Mouse (Mus musculus): ENCODE data around the gene Zfp866. TPM values are rescaled to one million over a fixed set of nuclear protein-coding genes. Genes with fewer than 3 reads are reported as not detected.

The Zfp866 gene
- polyA plus RNA-seq, 1 experiment from 2014 or later, result 47.1 TPM

DNA sequence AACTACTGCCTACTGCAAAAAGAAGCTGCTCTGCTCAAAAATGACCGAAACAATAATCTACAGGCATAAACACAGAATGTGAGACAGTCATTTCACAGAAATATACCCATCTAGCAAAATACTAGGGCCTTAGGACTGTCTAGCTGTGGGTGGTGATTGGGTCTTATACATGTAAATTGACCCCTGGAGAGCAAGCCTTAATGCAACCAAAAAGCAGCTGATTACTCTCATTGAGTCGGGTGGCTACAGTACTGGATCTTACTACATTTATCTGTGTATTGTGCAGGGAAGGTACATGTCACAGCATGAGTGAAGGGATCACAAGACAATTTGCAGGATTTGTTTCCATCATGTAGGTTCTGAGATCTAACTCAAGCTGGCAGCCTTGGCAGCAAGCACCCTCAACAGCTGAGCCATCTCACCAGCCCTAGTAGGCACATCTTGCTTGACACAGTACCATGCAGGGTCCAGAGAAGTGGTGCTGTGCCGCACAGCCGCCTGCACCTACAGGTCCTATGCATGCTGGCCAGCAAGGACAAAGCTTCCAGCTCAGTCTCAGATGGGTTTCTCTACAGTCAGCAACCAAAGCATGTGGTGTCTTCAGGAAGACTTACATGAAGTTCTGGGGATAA is 29.0 kb downstream of the Zfp866 start:
- H3K4me2 ChIP-seq (ENCODE audit: low read depth, low read length), result no peak overlapping the region
- 92% methylated on average over 4 of the region's 4 CpGs for WGBS
- no peak overlapping the region for H3K27ac ChIP-seq (ENCODE audit: low read depth, low read length)
- peaks cover 48% of the 10 kb centered on the region for H3K36me3 ChIP-seq (ENCODE audit: control insufficient read depth, insufficient read depth, low read length)
- no peak overlapping the region for H3K9ac ChIP-seq (replicated peaks; ENCODE audit: low read depth, low read length)
- H3K4me1 ChIP-seq (ENCODE audit: control insufficient read depth, insufficient read depth, low read length), result no peaks in the 10 kb centered on the region
- 0 out of 2 replicates have a peak, but pooled peaks have one; percentile 22 for ATAC-seq (ENCODE audit: low read depth)
- no peak overlapping the region for H3K4me3 ChIP-seq (ENCODE audit: low read depth, low read length)
- no peaks in the 10 kb centered on the region for H3K27me3 ChIP-seq (ENCODE audit: control insufficient read depth, insufficient read depth, low read length)
- H3K9me3 ChIP-seq (ENCODE audit: control insufficient read depth, low read length), result 0 out of 2 replicates have a peak, but pooled peaks cover 6% of the 10 kb centered on the region

DNA sequence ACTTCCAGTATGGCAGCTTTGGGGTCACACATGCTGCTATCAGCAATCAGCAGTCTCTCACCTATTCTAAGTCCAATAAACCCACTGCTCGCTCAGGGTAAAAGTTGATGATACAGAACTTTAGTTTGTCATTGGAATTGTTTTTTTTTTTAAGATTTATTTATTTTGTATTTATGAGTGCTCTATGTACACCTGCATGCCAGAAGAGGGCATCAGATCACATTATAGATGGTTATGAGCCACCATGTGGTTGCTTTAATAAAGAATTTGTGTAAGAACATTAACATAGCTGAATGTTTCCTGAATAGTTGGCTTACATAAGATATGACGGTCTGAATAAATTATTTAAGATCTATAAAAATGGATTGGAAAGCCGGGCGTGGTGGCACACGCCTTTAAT is 32.7 kb downstream of the Zfp866 start:
- WGBS, result 98% methylated on average over 5 of the region's 5 CpGs
- no peak for ATAC-seq (ENCODE audit: low read depth)

DNA sequence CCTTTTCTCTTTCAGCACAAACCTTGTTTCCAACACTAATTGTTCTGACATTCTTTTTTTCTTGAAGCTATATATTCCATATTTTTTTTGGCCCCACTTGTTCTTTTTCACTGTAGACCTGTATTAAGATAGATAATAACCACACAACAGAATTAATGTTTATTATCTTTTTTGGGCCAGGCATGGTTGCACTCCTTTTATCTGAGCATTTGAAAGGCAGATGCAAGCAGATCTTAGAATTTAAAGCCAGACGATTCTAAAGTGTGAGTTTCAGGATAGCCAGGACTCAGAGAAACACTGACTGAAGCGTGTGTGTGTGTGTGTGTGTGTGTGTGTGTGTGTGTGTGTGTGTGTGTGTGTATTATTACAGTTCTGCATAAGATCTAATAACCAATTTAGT is 38.5 kb downstream of the Zfp866 start:
- Histone ChIP-seq H3K4me2 (ENCODE audit: low read depth, low read length) (no peak overlapping the region), H3K9me3 (ENCODE audit: control insufficient read depth, low read length) (no peaks in the 10 kb centered on the region), H3K36me3 (ENCODE audit: control insufficient read depth, insufficient read depth, low read length) (peaks cover 10% of the 10 kb centered on the region; the same call in 1 of the 2 replicates), H3K4me3 (ENCODE audit: low read depth, low read length) (no peak overlapping the region), H3K27ac (ENCODE audit: low read depth, low read length) (no peak overlapping the region), H3K9ac (replicated peaks; ENCODE audit: low read depth, low read length) (no peak overlapping the region), H3K27me3 (ENCODE audit: control insufficient read depth, insufficient read depth, low read length) (no peaks in the 10 kb centered on the region), H3K4me1 (ENCODE audit: control insufficient read depth, insufficient read depth, low read length) (peaks cover 5% of the 10 kb centered on the region)
- 95% methylated on average over 2 of the region's 2 CpGs for WGBS
- ATAC-seq (ENCODE audit: low read depth), result no peak

More for the DNA sequence above, 32.7 kb downstream of the Zfp866 start:
- no peak overlapping the region for H3K27ac ChIP-seq (ENCODE audit: low read depth, low read length)
- no peak overlapping the region for H3K4me2 ChIP-seq (ENCODE audit: low read depth, low read length)
- H3K9ac ChIP-seq (replicated peaks; ENCODE audit: low read depth, low read length), result no peak overlapping the region
- H3K4me3 ChIP-seq (ENCODE audit: low read depth, low read length), result no peak overlapping the region
- no peaks in the 10 kb centered on the region for H3K4me1 ChIP-seq (ENCODE audit: control insufficient read depth, insufficient read depth, low read length)
- peaks cover 21% of the 10 kb centered on the region for H3K36me3 ChIP-seq (ENCODE audit: control insufficient read depth, insufficient read depth, low read length)
- no peaks in the 10 kb centered on the region for H3K9me3 ChIP-seq (ENCODE audit: control insufficient read depth, low read length)
- no peaks in the 10 kb centered on the region for H3K27me3 ChIP-seq (ENCODE audit: control insufficient read depth, insufficient read depth, low read length)

DNA sequence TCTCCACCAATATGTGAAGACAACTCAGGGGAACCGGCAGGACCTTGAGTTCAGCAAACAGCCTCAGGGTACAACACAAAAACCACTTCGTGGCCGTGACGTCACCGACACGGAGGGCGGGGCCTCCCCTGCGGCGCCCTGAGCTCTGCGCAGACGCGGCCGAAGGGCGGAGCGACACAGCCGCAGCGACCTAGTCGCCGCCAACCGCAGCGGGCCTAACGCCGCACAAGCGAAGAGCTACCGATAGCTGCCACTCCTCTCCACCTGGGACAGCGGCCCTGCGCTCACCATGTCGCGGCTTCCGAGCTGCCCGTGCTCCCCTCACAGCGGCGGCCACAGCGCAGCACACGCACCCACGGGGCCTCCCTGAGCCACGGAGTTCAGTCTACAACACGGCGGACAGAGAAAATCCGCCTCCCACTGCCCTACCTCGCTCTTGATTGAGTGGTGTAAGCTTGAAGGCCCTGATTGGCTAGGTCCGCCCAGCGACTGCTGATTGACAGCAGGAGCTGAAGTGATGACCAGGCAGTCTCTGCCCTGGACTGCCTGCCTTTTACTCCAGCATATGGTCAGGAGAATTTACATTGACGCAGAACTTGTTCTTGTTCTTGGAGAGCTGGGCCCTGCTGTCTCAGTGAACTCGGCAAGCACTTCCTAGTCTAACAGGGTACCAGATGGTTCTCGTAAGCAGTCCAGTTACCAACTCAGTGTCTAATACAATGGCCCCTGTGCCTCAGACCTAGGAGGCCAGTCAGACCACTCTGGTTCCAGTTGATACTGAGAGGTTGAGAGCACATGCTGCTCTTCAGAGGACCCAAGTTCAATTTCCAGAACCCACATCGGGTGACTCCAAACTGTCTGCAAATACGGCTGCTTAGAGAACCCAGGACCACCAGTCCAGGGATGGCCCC is 41.2 kb downstream of the Zfp866 start, which contains the start of gene Zfp963:
Gene Zfp963, minus strand, starts transcription at position 427 of the 911 bp plus-strand sequence.
- peak; percentile 99 for ATAC-seq (ENCODE audit: low read depth)
- Histone ChIP-seq H3K27ac (ENCODE audit: low read depth, low read length) (peak within 1 kb of the TSS; percentile 98), H3K4me3 (ENCODE audit: low read depth, low read length) (peak within 1 kb of the TSS; percentile 78), H3K9ac (replicated peaks; ENCODE audit: low read depth, low read length) (peak within 1 kb of the TSS; percentile 93), H3K9me3 (ENCODE audit: control insufficient read depth, low read length) (no peaks in the 10 kb centered on the region), H3K4me2 (ENCODE audit: low read depth, low read length) (peak within 1 kb of the TSS; percentile 66), H3K27me3 (ENCODE audit: control insufficient read depth, insufficient read depth, low read length) (no peaks in the 10 kb centered on the region), H3K36me3 (ENCODE audit: control insufficient read depth, insufficient read depth, low read length) (no peaks in the 10 kb centered on the region), H3K4me1 (ENCODE audit: control insufficient read depth, insufficient read depth, low read length) (peaks cover 5% of the 10 kb centered on the region)
- WGBS, result 3% methylated on average over 48 of the region's 48 CpGs

DNA sequence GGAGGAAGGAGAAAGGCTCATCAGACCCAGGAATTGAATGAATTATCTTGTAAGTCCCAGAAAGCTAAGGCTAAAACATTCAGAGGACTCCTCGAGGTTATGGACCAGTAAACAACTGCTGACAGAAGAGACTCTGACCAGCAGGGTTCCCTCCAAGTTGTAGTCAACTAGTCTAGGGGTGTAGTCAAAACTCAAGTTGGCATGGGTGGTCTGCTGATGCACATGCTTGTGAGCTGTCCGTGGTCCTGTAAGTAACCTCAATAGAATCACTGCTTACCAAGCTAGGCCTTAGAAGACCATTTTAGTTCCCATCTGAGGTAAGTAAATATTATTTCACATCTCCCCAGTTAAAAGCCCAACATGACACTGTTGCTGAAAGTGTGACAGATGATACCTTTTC is 49.7 kb downstream of the Zfp866 start:
- 78% methylated on average over 2 of the region's 2 CpGs for WGBS
- Histone ChIP-seq H3K4me2 (ENCODE audit: low read depth, low read length) (no peak overlapping the region), H3K9me3 (ENCODE audit: control insufficient read depth, low read length) (no peaks in the 10 kb centered on the region), H3K27ac (ENCODE audit: low read depth, low read length) (no peak overlapping the region), H3K4me3 (ENCODE audit: low read depth, low read length) (no peak overlapping the region), H3K36me3 (ENCODE audit: control insufficient read depth, insufficient read depth, low read length) (peaks cover 8% of the 10 kb centered on the region; the same call in 1 of the 2 replicates), H3K9ac (replicated peaks; ENCODE audit: low read depth, low read length) (no peak overlapping the region), H3K4me1 (ENCODE audit: control insufficient read depth, insufficient read depth, low read length) (no peaks in the 10 kb centered on the region), H3K27me3 (ENCODE audit: control insufficient read depth, insufficient read depth, low read length) (no peaks in the 10 kb centered on the region)
- no peak for ATAC-seq (ENCODE audit: low read depth)

DNA sequence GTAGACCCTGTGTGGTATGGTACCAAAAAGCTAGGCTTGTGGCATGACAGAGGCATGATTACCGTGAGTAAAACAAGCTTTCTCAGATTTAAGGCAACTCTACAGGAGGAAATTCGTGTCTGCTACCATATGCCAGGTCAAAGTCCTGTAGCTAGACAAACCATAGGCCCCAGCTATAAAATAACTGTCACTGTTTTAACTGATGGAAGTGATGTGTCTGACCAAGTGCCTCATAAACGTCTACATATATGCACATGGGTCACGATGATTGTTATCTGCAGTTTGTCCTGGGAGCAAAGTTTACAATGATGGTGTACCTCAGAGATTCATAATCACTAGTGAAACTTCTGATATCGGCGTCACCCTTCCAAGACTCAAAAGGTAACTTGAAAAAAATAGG is 50.2 kb downstream of the Zfp866 start:
- Histone ChIP-seq H3K9ac (replicated peaks; ENCODE audit: low read depth, low read length) (no peak overlapping the region), H3K27ac (ENCODE audit: low read depth, low read length) (no peak overlapping the region), H3K4me2 (ENCODE audit: low read depth, low read length) (no peak overlapping the region), H3K27me3 (ENCODE audit: control insufficient read depth, insufficient read depth, low read length) (no peaks in the 10 kb centered on the region), H3K4me3 (ENCODE audit: low read depth, low read length) (no peak overlapping the region), H3K4me1 (ENCODE audit: control insufficient read depth, insufficient read depth, low read length) (no peaks in the 10 kb centered on the region), H3K36me3 (ENCODE audit: control insufficient read depth, insufficient read depth, low read length) (peaks cover 8% of the 10 kb centered on the region; the same call in 1 of the 2 replicates), H3K9me3 (ENCODE audit: control insufficient read depth, low read length) (no peaks in the 10 kb centered on the region)
- no peak for ATAC-seq (ENCODE audit: low read depth)
- 88% methylated on average over 6 of the region's 6 CpGs for WGBS

DNA sequence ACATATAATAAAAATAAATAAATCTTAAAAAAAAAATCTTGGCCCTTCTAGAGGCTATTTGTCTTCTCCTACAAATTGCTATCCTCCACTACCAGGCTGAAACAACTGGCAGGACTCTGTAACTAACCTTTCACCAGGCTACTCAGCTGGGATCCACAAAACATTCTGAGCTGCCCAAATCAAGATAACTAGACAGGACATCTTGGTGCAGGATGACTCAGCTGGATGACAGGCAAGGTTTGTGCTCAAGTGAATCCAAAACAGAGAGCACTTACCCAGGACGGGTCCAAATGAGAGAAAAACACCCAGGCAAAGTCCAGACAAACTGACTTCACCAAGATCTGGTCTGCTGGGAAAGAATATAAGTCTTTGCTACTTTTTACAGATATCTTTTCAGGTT is 55.5 kb downstream of the Zfp866 start:
- no peaks in the 10 kb centered on the region for H3K4me1 ChIP-seq (ENCODE audit: control insufficient read depth, insufficient read depth, low read length)

DNA sequence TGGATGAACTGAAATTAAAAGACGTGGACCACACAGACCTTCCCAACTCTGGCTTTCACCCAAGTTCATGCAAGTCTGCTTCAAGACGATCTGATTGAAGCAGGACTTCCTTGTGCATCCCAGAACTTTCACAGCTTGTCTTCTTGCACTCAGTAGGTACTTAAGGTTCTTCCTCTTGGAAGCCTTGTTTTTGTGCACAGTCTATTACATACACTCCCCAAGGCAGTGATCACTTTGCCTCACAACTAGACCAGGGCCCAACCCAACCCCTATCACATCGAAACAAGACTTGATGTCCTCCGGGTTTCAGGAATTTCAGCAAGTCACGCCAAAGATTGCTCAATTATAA is 73.8 kb downstream of the Zfp866 start:
- Histone ChIP-seq H3K4me2 (ENCODE audit: low read depth, low read length) (peak overlapping the region; percentile 53), H3K9ac (replicated peaks; ENCODE audit: low read depth, low read length) (no peak overlapping the region), H3K27me3 (ENCODE audit: control insufficient read depth, insufficient read depth, low read length) (no peaks in the 10 kb centered on the region), H3K36me3 (ENCODE audit: control insufficient read depth, insufficient read depth, low read length) (no peaks in the 10 kb centered on the region), H3K4me3 (ENCODE audit: low read depth, low read length) (peak overlapping the region; percentile 94; the same call in 1 of the 2 replicates), H3K9me3 (ENCODE audit: control insufficient read depth, low read length) (no peaks in the 10 kb centered on the region), H3K4me1 (ENCODE audit: control insufficient read depth, insufficient read depth, low read length) (peaks cover 11% of the 10 kb centered on the region), H3K27ac (ENCODE audit: low read depth, low read length) (peak overlapping the region; percentile 46; the same call in 1 of the 2 replicates)
- 48% methylated on average over 5 of the region's 5 CpGs for WGBS
- peak; percentile 23 for ATAC-seq (ENCODE audit: low read depth)

More for the DNA sequence above, 55.5 kb downstream of the Zfp866 start:
- no peak for ATAC-seq (ENCODE audit: low read depth)
- Histone ChIP-seq H3K4me3 (ENCODE audit: low read depth, low read length) (no peak overlapping the region), H3K9me3 (ENCODE audit: control insufficient read depth, low read length) (no peaks in the 10 kb centered on the region), H3K27me3 (ENCODE audit: control insufficient read depth, insufficient read depth, low read length) (no peaks in the 10 kb centered on the region), H3K9ac (replicated peaks; ENCODE audit: low read depth, low read length) (no peak overlapping the region), H3K4me2 (ENCODE audit: low read depth, low read length) (no peak overlapping the region), H3K36me3 (ENCODE audit: control insufficient read depth, insufficient read depth, low read length) (no peaks in the 10 kb centered on the region), H3K27ac (ENCODE audit: low read depth, low read length) (no peak overlapping the region)
- WGBS, result 77% methylated on average over 1 of the region's 1 CpGs

Data from neural tube, embryonic 14.5 days (tissue).